Mouse (Mus musculus) lung, postnatal 25 days (tissue): ENCODE measurements at regions not wholly inside any gene's neighbourhood (a gene's known extent, or its start where the extent isn't known, plus 50 kb on each side); places are given as distances from the start of the nearest gene placed in this dataset.
"Not testable (repeated sequence)": the region's sequence is repeated elsewhere in the genome, so short reads cannot be mapped to it uniquely, and the experiment has no call there.

Experiments
- DNase-seq: peaks from one replicate; pipeline ENCODE4 v3.0.0; 2022; ENCODE audit warnings: low spot score

DNA sequence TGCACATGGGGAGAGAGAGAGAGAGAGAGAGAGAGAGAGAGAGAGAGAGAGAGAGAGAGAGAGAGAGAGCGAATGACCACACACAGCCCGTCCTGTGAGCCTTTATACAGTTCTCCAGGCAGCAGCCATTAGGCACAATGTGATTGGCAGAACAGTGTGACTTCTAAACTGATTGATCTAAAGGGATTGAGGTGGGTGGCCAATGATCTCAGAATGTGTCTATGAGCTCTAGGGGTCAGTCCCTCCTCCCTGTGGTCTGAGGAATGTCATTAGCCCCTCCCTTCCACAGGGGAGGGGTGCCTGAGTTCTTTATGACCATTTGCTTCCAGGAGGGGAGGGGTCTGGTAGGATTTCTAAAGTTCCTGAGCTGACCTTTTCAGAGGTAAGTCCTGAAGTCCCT lies 62.1 kb downstream of the Duxbl3 start:
- not testable (repeated sequence) for DNase-seq

GRCm38 (mm10) chr14:26320736-26321135 lies 63.0 kb downstream of the Duxbl3 start:
- DNase-seq: no peak

DNA sequence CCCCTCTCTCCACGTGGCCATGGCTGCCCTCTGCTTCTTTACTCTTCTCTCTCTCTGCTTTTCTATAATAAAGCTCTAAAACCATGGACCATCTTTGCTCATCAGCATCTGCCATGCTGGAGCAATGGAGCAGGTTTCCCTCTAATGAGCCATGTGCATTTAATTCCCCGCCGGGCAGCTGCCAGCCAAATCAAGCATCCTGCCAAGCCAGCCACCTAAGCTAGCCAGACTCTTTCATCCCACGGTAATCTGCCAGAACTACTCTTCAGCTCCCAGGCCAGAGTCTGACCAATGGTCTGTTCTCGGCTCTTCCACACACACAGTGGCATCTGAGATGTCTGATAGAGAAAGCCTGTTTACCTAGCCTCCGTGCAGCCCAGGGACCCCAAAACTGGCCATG lies 70.8 kb downstream of the Duxbl3 start:
- no peak for DNase-seq

DNA sequence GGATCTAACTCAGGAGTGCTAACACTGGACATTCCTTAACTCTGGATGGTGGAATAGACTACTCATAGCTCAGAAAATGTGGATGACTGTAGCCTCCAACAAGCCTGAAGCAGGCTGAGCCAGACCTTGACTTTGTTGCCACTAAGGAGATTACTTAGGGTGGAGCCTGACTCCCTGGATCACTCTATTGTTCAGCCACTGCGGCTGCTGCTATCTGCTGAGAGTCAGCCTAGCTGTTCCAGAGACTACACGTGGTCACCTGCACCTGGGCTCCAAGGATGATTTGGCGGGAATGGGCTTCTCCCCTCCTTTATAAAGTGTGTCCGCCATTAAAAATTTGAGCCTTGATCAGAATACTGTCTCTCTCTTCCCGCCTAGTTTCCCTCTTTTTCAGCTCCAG lies 83.3 kb downstream of the Duxbl3 start:
- DNase-seq: no peak

DNA sequence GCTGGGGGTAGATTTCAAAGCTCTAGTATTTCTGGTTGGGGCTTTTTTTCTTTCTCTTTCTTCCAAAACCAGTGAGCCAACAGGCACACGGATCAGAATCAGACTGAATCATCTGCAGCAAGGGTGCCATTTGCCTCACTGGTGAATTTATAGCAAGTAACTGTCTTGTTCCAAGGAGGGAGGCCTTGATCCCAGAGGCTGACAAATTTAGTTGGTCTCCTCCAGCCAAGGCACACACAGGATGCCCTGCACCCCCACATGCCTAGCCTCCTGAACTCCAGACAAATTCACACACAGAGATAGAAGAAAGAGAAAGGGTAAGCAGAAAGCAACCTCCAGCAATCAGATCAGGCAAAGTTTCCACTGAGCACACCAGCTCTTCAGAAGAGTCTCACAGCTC lies 87.5 kb downstream of the Duxbl3 start:
- no peak for DNase-seq

GRCm38 (mm10) chr14:26347296-26347695 lies 89.5 kb downstream of the Duxbl3 start:
- no peak for DNase-seq

DNA sequence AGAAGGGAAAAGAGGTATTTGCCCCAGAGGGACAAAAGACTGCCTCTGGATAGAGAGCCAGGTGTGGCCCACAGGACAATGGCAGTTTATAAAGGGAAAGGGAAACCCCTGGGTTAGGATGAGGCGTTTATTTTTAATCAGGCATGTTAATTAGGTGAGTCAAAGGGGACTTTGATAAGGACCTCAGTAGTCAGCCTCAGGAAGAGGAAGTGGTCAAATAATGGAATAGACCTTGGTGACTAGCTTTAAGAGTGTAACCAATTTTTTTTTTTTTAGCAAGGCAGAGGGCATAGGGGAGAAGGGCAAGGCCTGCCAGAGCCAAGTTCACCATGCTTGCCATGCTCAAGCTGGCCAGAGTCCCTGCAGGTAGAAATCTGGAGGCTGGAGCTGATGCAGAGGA lies 95.2 kb downstream of the Duxbl3 start:
- DNase-seq: no peak

DNA sequence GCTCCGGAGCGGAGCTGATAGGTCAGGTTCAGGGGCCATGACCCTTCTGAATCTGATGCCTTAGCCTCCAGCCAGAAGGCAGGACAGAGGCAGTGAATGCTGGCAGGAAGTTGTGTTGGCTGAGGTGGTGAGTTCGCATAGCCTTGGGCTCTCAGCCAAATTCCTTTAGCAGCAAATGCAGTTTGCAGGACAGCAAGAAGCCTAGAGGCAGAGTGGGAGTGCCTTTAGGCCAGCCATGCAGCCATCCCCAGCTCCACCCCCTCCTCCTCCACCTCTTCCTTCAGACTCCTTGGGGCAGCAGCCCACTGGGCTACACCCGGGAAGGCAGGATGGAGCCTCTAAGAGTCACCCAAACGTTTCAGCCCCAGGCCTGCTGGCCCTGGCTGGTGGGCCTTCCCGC lies 99.5 kb downstream of the Duxbl3 start:
- DNase-seq: peak; percentile 4

DNA sequence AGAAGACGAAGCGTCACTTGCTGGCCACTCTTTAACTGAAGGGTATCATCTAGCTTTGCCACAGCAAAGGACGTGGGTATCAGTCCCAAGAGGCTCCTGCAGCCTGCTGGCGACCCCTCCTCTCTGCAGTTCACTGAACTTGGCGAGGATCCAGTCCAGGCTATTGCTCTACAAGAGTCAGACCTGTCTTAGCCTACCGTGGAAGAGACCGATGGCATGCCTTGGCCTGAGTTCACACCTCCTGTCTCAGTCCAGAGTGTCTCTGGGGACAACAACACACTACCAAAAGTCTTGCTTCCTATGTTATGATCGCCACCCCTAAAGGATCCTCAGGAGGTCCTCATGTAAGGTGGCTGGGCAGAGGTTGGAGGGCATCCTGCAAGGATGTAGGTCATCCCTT lies 100.2 kb downstream of the Duxbl3 start:
- DNase-seq: no peak

- DNase-seq: no peak
These were observed 102.3 kb downstream of the Duxbl3 start for GRCm38 (mm10) chr14:26360071-26360470.

DNA sequence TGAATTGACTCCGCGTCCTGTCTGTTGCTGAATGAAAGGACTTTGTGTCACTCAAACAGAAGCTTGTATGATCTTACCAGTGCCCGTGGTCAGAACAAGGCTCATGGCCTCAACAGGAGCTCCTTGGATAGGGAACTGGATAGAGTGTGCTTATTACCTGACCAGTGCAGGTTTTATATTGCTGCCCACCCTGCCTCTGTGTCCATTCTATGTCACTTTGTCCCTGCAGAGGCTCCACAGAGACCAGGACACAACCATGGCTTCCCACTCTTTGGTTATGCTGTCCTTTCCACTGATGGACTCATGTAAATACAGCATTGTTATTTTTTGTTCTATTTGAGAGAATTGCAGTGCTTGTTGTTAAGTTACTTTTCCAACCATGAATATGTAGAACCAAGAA lies 103.4 kb downstream of the Duxbl3 start:
- no peak for DNase-seq
